Mouse (Mus musculus) ovary, adult 18-20 months (tissue): ENCODE data around the gene Fpr-rs4.
"Not testable (repeated sequence)": the region's sequence is repeated elsewhere in the genome, so short reads cannot be mapped to it uniquely, and the experiment has no call there.

Experiments
- DNase-seq: peaks from one replicate; pipeline ENCODE4 v3.0.0; 2022; ENCODE audit warnings: low spot score, mixed read lengths

Gene Fpr-rs4

DNA sequence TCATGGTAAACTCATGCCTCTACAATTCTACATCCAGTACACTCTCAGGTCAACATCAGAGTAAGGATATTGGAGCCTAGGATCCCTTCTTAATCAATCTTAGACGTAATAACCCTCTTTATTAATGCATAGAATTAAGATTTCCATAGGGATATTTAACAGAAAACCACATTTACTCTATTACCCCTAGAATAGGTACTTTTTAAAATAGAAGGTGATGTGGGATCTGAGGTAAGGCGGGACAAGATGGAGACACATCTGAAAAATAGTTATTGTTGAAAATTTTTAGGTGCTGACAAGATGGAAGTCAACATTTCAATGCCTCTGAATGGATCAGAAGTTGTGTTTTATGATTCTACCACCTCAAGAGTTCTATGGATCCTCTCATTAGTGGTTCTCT lies at the start of gene Fpr-rs4:
TSS of gene Fpr-rs4 (plus strand) at position 301 of the 400 bp plus-strand sequence.
- DNase-seq: no peak

DNA sequence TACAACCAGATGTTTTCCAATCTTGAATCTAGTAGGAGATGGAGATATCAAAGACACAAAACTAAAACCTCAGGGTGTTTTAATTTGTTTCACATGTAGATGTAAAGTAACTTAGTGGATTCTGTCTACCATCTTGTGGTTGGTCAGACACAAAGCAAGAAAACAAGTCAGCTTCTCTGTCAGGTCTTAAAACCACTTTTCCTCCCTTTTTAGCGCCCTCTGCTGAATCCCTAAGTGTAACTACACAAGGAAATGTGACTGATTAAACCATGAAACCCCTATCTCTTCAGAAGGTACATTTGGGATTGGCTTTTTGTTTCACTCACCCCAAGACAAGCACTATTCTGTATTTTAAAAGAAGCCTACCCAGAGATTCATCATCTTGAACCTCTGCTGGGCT lies 48.1 kb upstream of the Fpr-rs4 start:
- no peak for DNase-seq

DNA sequence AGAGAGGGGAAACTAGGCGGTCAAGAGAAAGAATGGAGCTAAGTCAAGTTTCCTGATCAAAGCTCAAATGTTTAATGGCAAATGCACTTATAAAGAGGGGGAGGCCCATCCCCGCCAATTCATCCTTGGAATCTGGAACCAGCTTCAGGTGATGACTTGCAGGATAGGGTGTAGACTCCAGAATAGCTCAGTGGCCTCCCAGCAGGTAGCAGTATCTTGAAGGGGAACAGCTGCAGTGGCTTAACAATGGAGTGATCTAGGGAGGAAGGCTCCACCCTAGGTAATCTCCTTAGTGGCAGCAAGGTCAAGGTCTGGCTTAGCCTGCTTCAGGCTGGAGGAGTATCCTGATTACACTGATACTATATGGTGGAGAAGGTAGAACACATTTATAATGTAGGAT lies 40.3 kb upstream of the Fpr-rs4 start:
- DNase-seq: not testable (repeated sequence)

DNA sequence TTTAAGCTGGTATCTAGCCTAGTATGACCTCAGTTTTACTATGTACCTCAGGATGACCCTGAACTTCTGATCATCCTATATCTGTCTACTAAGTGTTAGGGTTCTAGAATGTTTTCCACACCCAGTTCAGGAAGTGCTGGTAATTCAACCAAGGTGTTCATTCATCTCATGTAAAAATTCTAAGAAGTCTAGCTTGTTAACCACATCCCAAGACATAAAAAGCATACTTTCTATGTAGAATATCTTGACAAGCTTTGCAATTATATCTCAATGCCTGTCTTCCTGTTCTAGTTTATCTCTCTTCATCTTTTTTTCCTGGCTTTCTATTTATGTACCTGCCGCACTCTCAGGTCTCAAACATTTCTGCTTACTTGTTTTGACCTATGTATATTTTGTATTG lies 16.8 kb upstream of the Fpr-rs4 start:
- no peak for DNase-seq

DNA sequence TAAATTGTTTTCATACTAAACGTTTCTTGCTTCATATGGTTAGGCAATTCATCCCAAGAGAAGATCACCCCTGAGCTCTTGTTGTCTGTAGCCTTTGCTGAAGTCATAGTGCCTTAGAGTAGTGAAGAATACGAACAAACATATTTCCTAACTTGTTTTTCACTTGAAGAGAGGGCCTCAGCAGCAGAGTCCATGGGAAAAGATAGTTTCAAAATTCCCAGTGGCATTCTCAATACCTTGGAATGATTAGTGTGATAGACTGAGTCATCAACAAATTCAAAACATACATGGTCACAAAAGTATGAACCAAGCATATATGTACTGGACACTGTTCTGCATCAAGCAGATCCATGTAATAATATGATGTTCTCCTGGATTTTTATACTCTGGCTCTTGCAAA lies 27.6 kb downstream of the Fpr-rs4 start, which contains the start of gene Vmn2r124:
TSS of gene Vmn2r124 (plus strand) at position 301 of the 400 bp plus-strand sequence.
- DNase-seq: no peak
